Mouse (Mus musculus) brain, embryonic 14.5 days (tissue): ENCODE results near the gene Defb19.

Experiments used
- CTCF ChIP-seq: fragments of 200-500 bp; IDR thresholded peaks from 2 replicates; pipeline ENCODE4 v1.5.1; 2012; ENCODE audit warnings: inconsistent platforms, mild to moderate bottlenecking, moderate library complexity, borderline replicate concordance; ENCODE audit not compliant: insufficient read depth, insufficient read length; ENCODE audit errors: extremely low read depth
- POLR2A ChIP-seq: fragments of 200-500 bp; IDR thresholded peaks from 2 replicates; pipeline ENCODE4 v1.6.1; 2012; ENCODE audit warnings: mild to moderate bottlenecking, inconsistent platforms, borderline replicate concordance; ENCODE audit not compliant: poor library complexity, insufficient read depth, insufficient read length, severe bottlenecking; ENCODE audit errors: extremely low read depth

DNA sequence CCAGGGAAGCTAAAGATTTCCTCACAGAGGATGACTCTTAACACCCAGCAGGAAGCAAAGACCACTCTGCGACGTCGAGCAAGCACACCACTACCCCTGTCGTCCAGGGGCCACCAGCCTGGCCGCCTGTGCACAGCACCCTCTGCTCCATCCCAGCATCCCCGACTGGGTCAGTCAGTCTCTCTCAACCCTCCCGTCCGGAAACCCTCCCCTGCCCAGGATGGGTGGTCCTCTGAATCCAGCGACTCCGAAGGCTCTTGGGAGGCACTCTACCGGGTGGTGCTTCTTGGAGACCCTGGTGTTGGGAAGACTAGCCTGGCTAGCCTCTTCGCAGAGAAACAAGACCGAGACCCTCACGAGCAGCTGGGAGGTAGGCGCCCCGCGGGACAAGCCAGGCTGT is 48.0 kb upstream of the Defb19 start:
- TF ChIP-seq CTCF (no peak), POLR2A (no peak)
